Mouse (Mus musculus) myocyte (in vitro differentiated cells): ENCODE results near the gene Tmf1.

Experiments
- MYOD1 ChIP-seq, 3 experiments: IDR thresholded peaks; one replicate each; pipeline ENCODE4 v1.6.1; 2011; ENCODE audit warnings: control low read depth in 2 of 3, low read depth in 2 of 3, mild to moderate bottlenecking in 2 of 3, moderate library complexity in 1 of 3; ENCODE audit not compliant: insufficient read length in 2 of 3, control insufficient read depth in 1 of 3
- TCF12 ChIP-seq: IDR thresholded peaks from one replicate; pipeline ENCODE4 v1.6.1; 2011; ENCODE audit warnings: mild to moderate bottlenecking, control low read depth; ENCODE audit not compliant: poor library complexity, insufficient read depth, severe bottlenecking

DNA sequence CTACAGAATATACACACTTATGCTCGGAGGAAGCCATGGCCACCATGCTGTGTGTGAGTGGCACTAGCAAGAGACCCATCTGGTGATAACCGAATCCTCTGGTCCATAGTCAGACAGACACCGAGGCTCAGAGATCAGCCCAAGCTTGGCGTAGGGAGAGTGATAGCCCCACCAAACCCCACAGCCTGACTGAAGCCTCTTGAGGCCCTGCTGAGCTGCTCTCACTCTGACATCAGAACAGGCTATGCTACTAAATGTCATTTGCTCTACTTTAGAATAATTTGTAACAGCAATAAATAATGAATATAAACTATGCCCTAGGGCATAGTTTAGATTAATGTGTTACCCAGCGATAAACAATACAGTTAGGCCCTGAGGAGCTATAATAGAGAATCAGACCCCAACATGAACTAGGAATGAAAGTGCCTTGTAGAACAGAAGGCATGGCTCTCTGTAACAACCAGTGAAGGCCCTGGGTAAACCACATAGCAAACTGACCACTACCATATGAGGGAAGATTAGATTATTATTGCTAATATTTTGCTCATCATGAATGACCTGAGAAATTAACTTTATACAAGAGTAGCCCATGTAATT lies 46.1 kb downstream of the Tmf1 start:
- TF ChIP-seq TCF12 (no peak), MYOD1 (IDR thresholded peaks at IDR 0.05; ENCODE audit: control insufficient read depth in 1 of 3, insufficient read length in 2 of 3, low read depth in 2 of 3) (no peak)
